Mouse (Mus musculus): ENCODE results near the gene Pus7l.

The Pus7l gene

GRCm38 (mm10) chr15:94478706-94479105 lies 64.6 kb downstream of the Pus7l start:
- DNase-seq (ENCODE audit: extremely low spot score, low spot score): no peak

- no peak for DNase-seq (ENCODE audit: extremely low spot score, low spot score)
These were observed 66.1 kb downstream of the Pus7l start for GRCm38 (mm10) chr15:94477287-94477686.

DNA sequence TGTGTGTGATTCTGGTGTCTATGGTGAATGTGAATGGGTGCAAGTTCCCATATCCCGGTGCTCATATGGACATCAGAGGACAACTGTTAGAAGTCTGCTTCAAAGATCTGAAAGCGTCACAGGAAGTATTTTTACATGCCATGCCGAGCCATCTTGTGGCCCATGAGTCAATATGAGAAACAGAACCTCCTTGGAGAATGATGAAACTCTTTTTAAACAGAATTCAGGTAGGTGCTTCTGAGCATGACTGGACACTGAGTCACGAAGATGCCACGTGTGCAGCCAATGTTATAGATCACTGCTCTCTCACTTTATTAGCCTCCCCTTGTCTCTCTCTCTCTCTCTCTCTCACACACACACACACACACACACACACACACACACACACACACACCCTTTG lies 67.4 kb downstream of the Pus7l start:
- no peak for DNase-seq (ENCODE audit: extremely low spot score, low spot score)
